Mouse (Mus musculus) hindbrain, embryonic 11.5 days (tissue): ENCODE measurements around the gene Sephs2. TPM values are rescaled to one million over a fixed set of nuclear protein-coding genes. Genes with fewer than 3 reads are reported as not detected.
A peak's percentile ranks its signal among the peaks of the same experiment; 100 is the strongest.

Experiments
- ATAC-seq: fragments of 200-750 bp; cut with Nextera tagmentation; 2 replicates; pipeline ENCODE4 v1.8.0; 2017; ENCODE audit warnings: mild to moderate bottlenecking, moderate TSS enrichment, moderate library complexity; ENCODE audit not compliant: low FRiP score
- DNase-seq: peaks from one replicate; pipeline ENCODE4 v3.0.0-alpha.2; 2015; ENCODE audit warnings: low spot score
- H3K27ac ChIP-seq: fragments of 300-500 bp; sonication (generic); 2 replicates; pipeline ENCODE4 v1.5.1; 2014; ENCODE audit warnings: mild to moderate bottlenecking, low read depth, low read length
- H3K27me3 ChIP-seq: fragments of 300-500 bp; sonication (generic); 2 replicates; pipeline ENCODE4 v1.6.1; 2014; ENCODE audit warnings: mild to moderate bottlenecking, low read length, moderate library complexity, mixed read lengths; ENCODE audit not compliant: control insufficient read depth, insufficient read depth
- H3K36me3 ChIP-seq: fragments of 300-500 bp; sonication (generic); 2 replicates; pipeline ENCODE4 v1.6.1; 2014; ENCODE audit warnings: mild to moderate bottlenecking, low read length, moderate library complexity, mixed read lengths; ENCODE audit not compliant: control insufficient read depth, insufficient read depth
- H3K4me1 ChIP-seq: fragments of 300-500 bp; sonication (generic); replicated peaks from 2 replicates; pipeline ENCODE4 v1.6.1; 2014; ENCODE audit warnings: low read length, mixed read lengths; ENCODE audit not compliant: control insufficient read depth, insufficient read depth
- H3K4me2 ChIP-seq: fragments of 300-500 bp; sonication (generic); replicated peaks from 2 replicates; pipeline ENCODE4 v1.6.1; 2014; ENCODE audit warnings: mild to moderate bottlenecking, low read depth, low read length
- H3K4me3 ChIP-seq: fragments of 300-500 bp; sonication (generic); 2 replicates; pipeline ENCODE4 v1.5.1; 2014; ENCODE audit warnings: low read depth, low read length
- H3K9ac ChIP-seq: fragments of 300-500 bp; sonication (generic); 2 replicates; pipeline ENCODE4 v1.6.1; 2014; ENCODE audit warnings: low read depth, low read length
- H3K9me3 ChIP-seq: fragments of 300-500 bp; sonication (generic); 2 replicates; pipeline ENCODE4 v1.6.1; 2016; ENCODE audit warnings: low read length; ENCODE audit not compliant: control insufficient read depth
- WGBS: fragments of 180-500 bp; shearing (Covaris S2); extraction: QIAGEN DNeasy Blood & Tissue Kit; methylation state at CpG from one replicate; pipeline ENCODE4 v1.1.7; 2014; 5-methylcytosine and 5-hydroxymethylcytosine counted together
- polyA plus RNA-seq: library from polyadenylated mRNA; unstranded; fragments of >200 nt; fragmentation: Nextera tagmentation; extraction: Ambion mirVana; gene quantifications from 2 replicates; pipeline ENCODE4 v1.2.1, GENCODE M21; 2014

Sephs2 gene
- polyA plus RNA-seq, 1 experiment from 2014 or later, result 86.6 TPM

GRCm38 (mm10) chr7:127278311-127278710, 4.5 kb upstream of the Sephs2 start:
- H3K4me2 ChIP-seq, result no peak overlapping the region
- no peaks in the 10 kb centered on the region for H3K36me3 ChIP-seq
- H3K4me3 ChIP-seq, result no peak overlapping the region
- ATAC-seq, result no peak
- DNase-seq, result peak; percentile 64
- no peak overlapping the region for H3K9ac ChIP-seq
- no peaks in the 10 kb centered on the region for H3K27me3 ChIP-seq
- no peak overlapping the region for H3K27ac ChIP-seq
- no peaks in the 10 kb centered on the region; the same call in 1 of the 2 replicates for H3K4me1 ChIP-seq
- WGBS, result 21% methylated on average over 8 of the region's 8 CpGs
- no peaks in the 10 kb centered on the region for H3K9me3 ChIP-seq

- DNase-seq (no peak), ATAC-seq (no peak)
- no peaks in the 10 kb centered on the region for H3K27me3 ChIP-seq
- no peaks in the 10 kb centered on the region for H3K36me3 ChIP-seq
- H3K4me3 ChIP-seq, result no peak overlapping the region
- H3K4me1 ChIP-seq, result no peaks in the 10 kb centered on the region; the same call in 1 of the 2 replicates
- H3K9me3 ChIP-seq, result no peaks in the 10 kb centered on the region
- no peak overlapping the region for H3K9ac ChIP-seq
- H3K4me2 ChIP-seq, result no peak overlapping the region
- WGBS, result 60% methylated on average over 5 of the region's 5 CpGs
- H3K27ac ChIP-seq, result no peak overlapping the region
Measured at GRCm38 (mm10) chr7:127276519-127276961, 2.7 kb upstream of the Sephs2 start.

GRCm38 (mm10) chr7:127273118-127273923, 534 bp downstream of the Sephs2 start:
- 17% methylated on average over 50 of the region's 50 CpGs for WGBS
- no peaks in the 10 kb centered on the region for H3K9me3 ChIP-seq
- peak overlapping the region; percentile 86 for H3K4me3 ChIP-seq
- H3K27ac ChIP-seq, result peak overlapping the region; percentile 69; the same call in 1 of the 2 replicates
- DNase-seq (no peak), ATAC-seq (peak; percentile 79)
- H3K27me3 ChIP-seq, result no peaks in the 10 kb centered on the region
- no peaks in the 10 kb centered on the region for H3K4me1 ChIP-seq
- H3K9ac ChIP-seq, result peak overlapping the region; percentile 93
- peak overlapping the region; percentile 96 for H3K4me2 ChIP-seq
- H3K36me3 ChIP-seq, result no peaks in the 10 kb centered on the region

- ATAC-seq (no peak), DNase-seq (no peak)
- Histone ChIP-seq H3K4me3 (peak overlapping the region; percentile 86; the same call in 1 of the 2 replicates), H3K27me3 (no peaks in the 10 kb centered on the region), H3K9ac (no peak overlapping the region), H3K36me3 (no peaks in the 10 kb centered on the region), H3K27ac (no peak overlapping the region), H3K9me3 (no peaks in the 10 kb centered on the region), H3K4me1 (no peaks in the 10 kb centered on the region), H3K4me2 (peak overlapping the region; percentile 96; the same call in 1 of the 2 replicates)
- WGBS, result 94% methylated on average over 15 of the region's 15 CpGs
Measured at GRCm38 (mm10) chr7:127272566-127272965, 1.3 kb downstream of the Sephs2 start.

GRCm38 (mm10) chr7:127271093-127271492, 2.8 kb downstream of the Sephs2 start:
- DNase-seq, result no peak
- no peak overlapping the region for H3K27ac ChIP-seq
- no peak overlapping the region for H3K4me3 ChIP-seq
- no peak overlapping the region for H3K9ac ChIP-seq
- no peaks in the 10 kb centered on the region for H3K36me3 ChIP-seq
- H3K4me2 ChIP-seq, result no peak overlapping the region
- H3K4me1 ChIP-seq, result no peaks in the 10 kb centered on the region
- 94% methylated on average over 4 of the region's 4 CpGs for WGBS
- H3K27me3 ChIP-seq, result no peaks in the 10 kb centered on the region
- H3K9me3 ChIP-seq, result no peaks in the 10 kb centered on the region
- ATAC-seq, result no peak

GRCm38 (mm10) chr7:127270666-127271065, 3.2 kb downstream of the Sephs2 start:
- H3K9me3 ChIP-seq, result no peaks in the 10 kb centered on the region
- no peak overlapping the region for H3K4me3 ChIP-seq
- H3K4me2 ChIP-seq, result no peak overlapping the region
- H3K9ac ChIP-seq, result no peak overlapping the region
- WGBS, result 90% methylated on average over 5 of the region's 5 CpGs
- H3K4me1 ChIP-seq, result no peaks in the 10 kb centered on the region
- DNase-seq (no peak), ATAC-seq (no peak)
- no peak overlapping the region for H3K27ac ChIP-seq
- no peaks in the 10 kb centered on the region for H3K27me3 ChIP-seq
- H3K36me3 ChIP-seq, result no peaks in the 10 kb centered on the region

GRCm38 (mm10) chr7:127270256-127270655, 3.6 kb downstream of the Sephs2 start:
- no peak for ATAC-seq
- 93% methylated on average over 2 of the region's 2 CpGs for WGBS

GRCm38 (mm10) chr7:127263526-127263925, 10.3 kb downstream of the Sephs2 start:
- Histone ChIP-seq H3K9me3 (no peaks in the 10 kb centered on the region), H3K4me2 (no peak overlapping the region), H3K27me3 (no peaks in the 10 kb centered on the region), H3K9ac (no peak overlapping the region), H3K36me3 (no peaks in the 10 kb centered on the region), H3K27ac (no peak overlapping the region), H3K4me1 (0 out of 2 replicates have a peak, but pooled peaks cover 2% of the 10 kb centered on the region), H3K4me3 (no peak overlapping the region)
- WGBS, result 97% methylated on average over 3 of the region's 3 CpGs
- DNase-seq (no peak), ATAC-seq (no peak)

More at GRCm38 (mm10) chr7:127270256-127270655, 3.6 kb downstream of the Sephs2 start:
- H3K4me2 ChIP-seq, result no peak overlapping the region
- no peak overlapping the region for H3K9ac ChIP-seq
- no peak overlapping the region for H3K27ac ChIP-seq
- H3K9me3 ChIP-seq, result no peaks in the 10 kb centered on the region
- no peaks in the 10 kb centered on the region for H3K36me3 ChIP-seq
- DNase-seq, result no peak
- H3K4me3 ChIP-seq, result no peak overlapping the region
- H3K4me1 ChIP-seq, result no peaks in the 10 kb centered on the region
- H3K27me3 ChIP-seq, result no peaks in the 10 kb centered on the region
